14 mouse cellular contexts compared by ENCODE assay signal in the genomic region with DNA sequence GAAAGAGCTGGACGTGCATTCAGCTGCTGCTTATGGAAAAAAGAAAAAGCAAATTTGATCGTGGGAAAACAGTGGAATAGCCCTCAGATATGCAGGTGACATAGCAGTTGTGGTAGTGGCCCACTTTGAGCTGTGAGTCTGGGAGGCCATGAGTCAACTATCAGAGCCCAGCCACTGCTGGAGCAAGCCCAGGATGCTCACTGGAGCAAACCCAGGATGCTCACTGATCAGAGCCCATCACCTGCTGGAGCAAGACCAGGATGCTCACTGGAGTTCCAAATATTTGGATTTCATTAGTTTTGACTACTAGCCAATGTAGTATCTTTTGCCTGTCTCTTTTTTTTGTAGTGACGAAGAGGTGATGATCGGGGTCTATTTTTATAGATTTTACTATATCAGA.
"Had no signal": no experiment of that assay in that cellular context is flagged by ENCODE, and none has a peak within 500 bp of the region (broad histone marks: within the 10 kb centered on the region; RNA-seq: fewer than 3 reads in every experiment).

No protein-coding gene starts in this region.

- H3K36me3 ChIP-seq: limb, embryonic 15.5 days had no signal

- H3K27ac ChIP-seq: layer of hippocampus, adult 2 months; limb, embryonic 15.5 days; liver, embryonic 12.5 days; macrophage; midbrain, embryonic 12.5 days; neural tube, embryonic 12.5 days had no signal

- DNase-seq: kidney, postnatal 10 days; kidney, postnatal 4 days; lung, embryonic 14.5 days; lung, postnatal 10 days; right cerebral cortex, postnatal 25 days; thymus, postnatal 36 days had no signal

- H3K4me2 ChIP-seq: limb, embryonic 15.5 days; liver, embryonic 12.5 days; lung, embryonic 14.5 days; midbrain, embryonic 12.5 days; neural tube, embryonic 12.5 days had no signal

- H3K9me3 ChIP-seq: limb, embryonic 15.5 days; liver, embryonic 12.5 days; midbrain, embryonic 12.5 days; neural tube, embryonic 12.5 days had no signal

- H3K9ac ChIP-seq: limb, embryonic 15.5 days; liver, embryonic 12.5 days; lung, embryonic 14.5 days; midbrain, embryonic 12.5 days; neural tube, embryonic 12.5 days had no signal

- H3K4me3 ChIP-seq: layer of hippocampus, adult 2 months; limb, embryonic 15.5 days; liver, embryonic 12.5 days; megakaryocyte, embryonic 14.5 days; midbrain, embryonic 12.5 days; myocyte; neural tube, embryonic 12.5 days had no signal

- H3K27me3 ChIP-seq: limb, embryonic 15.5 days; liver, embryonic 12.5 days; megakaryocyte, embryonic 14.5 days; midbrain, embryonic 12.5 days; neural tube, embryonic 12.5 days had no signal

- ATAC-seq: liver, embryonic 12.5 days had no signal

- H3K4me1 ChIP-seq: liver, embryonic 12.5 days had no signal
